Mouse (Mus musculus) thymus, adult 2 months (tissue): ENCODE measurements around the gene Sema6c.

ENCODE experiments used
- CTCF ChIP-seq: fragments of 200-500 bp; IDR thresholded peaks from 2 replicates; pipeline ENCODE4 v1.5.1; 2012; ENCODE audit warnings: mild to moderate bottlenecking, control low read depth, low read length, moderate library complexity, borderline replicate concordance; ENCODE audit not compliant: control insufficient read depth, poor library complexity, insufficient read depth; ENCODE audit errors: extremely low read depth
- POLR2A ChIP-seq: fragments of 200-500 bp; IDR thresholded peaks from 2 replicates; pipeline ENCODE4 v1.6.1; 2012; ENCODE audit warnings: mild to moderate bottlenecking, low read length, control low read depth, moderate library complexity; ENCODE audit not compliant: control insufficient read depth, poor library complexity, insufficient read depth; ENCODE audit errors: extremely low read depth

DNA sequence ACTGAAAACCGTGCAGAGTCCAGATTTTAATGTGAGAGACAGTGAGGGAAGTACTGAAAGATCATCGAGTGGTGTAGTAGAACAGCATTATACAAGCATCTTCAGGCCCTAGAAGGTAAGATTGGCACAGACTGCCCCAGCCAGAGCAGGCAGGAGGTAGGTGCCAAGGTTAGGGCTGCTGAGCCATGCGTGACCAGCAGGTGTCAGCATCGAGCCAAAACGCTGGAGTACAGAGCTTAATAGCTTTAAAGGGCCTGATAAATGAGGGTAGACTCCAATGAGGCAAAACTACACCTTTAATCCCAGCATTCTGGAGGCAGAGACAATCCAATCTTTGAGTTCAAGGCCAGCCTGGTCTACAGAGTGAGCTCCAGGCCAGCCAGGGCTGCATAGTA, 17.6 kb upstream of the Sema6c start:
- no peak for TF ChIP-seq POLR2A
- TF ChIP-seq CTCF, result peak; percentile 89
